16 mouse cellular contexts compared by ENCODE assay signal in the genomic region with DNA sequence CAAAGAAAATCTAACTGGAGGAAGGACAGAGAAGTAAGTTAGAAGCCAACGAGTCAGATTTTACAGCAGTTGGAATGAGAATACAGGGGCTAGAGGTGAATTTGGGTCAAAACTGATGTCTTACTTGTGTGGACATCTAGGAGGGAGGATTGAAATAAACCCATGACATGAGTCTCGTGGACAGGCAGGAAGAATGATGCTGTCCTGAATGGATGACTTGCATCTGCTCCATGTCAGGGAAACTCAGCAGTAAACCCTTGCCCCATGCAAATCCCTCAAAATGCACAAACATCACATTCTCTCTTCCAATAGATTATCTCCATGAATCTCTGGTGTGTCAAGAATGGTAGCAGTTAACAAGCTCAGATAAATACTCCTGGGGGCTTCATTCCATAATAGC.
"Had no signal": no experiment of that assay in that cellular context is flagged by ENCODE, and none has a peak within 500 bp of the region (broad histone marks: within the 10 kb centered on the region; RNA-seq: fewer than 3 reads in every experiment).

No protein-coding gene starts in this region.

- ATAC-seq: lung, postnatal 0 days; midbrain, embryonic 13.5 days; midbrain, embryonic 15.5 days had no signal

- H3K4me3 ChIP-seq: lung, embryonic 15.5 days; megakaryocyte, embryonic 14.5 days; midbrain, embryonic 13.5 days; midbrain, embryonic 15.5 days; neural tube, embryonic 12.5 days; stomach, embryonic 15.5 days had no signal

- H3K27me3 ChIP-seq: lung, embryonic 15.5 days; megakaryocyte, embryonic 14.5 days; midbrain, embryonic 13.5 days; midbrain, embryonic 15.5 days; neural tube, embryonic 12.5 days; stomach, embryonic 15.5 days had no signal

- H3K4me1 ChIP-seq: lung, embryonic 15.5 days; megakaryocyte, embryonic 14.5 days; midbrain, embryonic 13.5 days; midbrain, embryonic 15.5 days; neural tube, embryonic 12.5 days; stomach, embryonic 15.5 days had no signal

- H3K4me2 ChIP-seq: lung, embryonic 15.5 days; midbrain, embryonic 11.5 days; midbrain, embryonic 13.5 days; midbrain, embryonic 15.5 days; neural tube, embryonic 12.5 days; stomach, embryonic 15.5 days had no signal

- H3K9ac ChIP-seq: lung, embryonic 15.5 days; midbrain, embryonic 13.5 days; midbrain, embryonic 15.5 days; neural tube, embryonic 12.5 days; stomach, embryonic 15.5 days had no signal

- H3K36me3 ChIP-seq: lung, embryonic 15.5 days; midbrain, embryonic 13.5 days; midbrain, embryonic 15.5 days; neural tube, embryonic 12.5 days; stomach, embryonic 15.5 days had no signal

- DNase-seq: lung, postnatal 14 days; lung, postnatal 36 days; right cerebral cortex, postnatal 14 days; thymus, adult 2 months; thymus, postnatal 25 days; thymus, postnatal 4 days had no signal

- H3K27ac ChIP-seq: lung, embryonic 15.5 days; macrophage; midbrain, embryonic 13.5 days; midbrain, embryonic 15.5 days; neural tube, embryonic 12.5 days; stomach, embryonic 15.5 days; stomach, postnatal 0 days had no signal

- H3K9me3 ChIP-seq: lung, embryonic 15.5 days; midbrain, embryonic 13.5 days; midbrain, embryonic 15.5 days; neural tube, embryonic 12.5 days; stomach, embryonic 15.5 days had no signal
